Mouse (Mus musculus) R1 (cell line): Measurements from ENCODE around the gene Rpl4.
"Not testable (repeated sequence)": the region's sequence is repeated elsewhere in the genome, so short reads cannot be mapped to it uniquely, and the experiment has no call there.

Experiments used
- DNase-seq: peaks from one replicate; pipeline ENCODE4 v3.0.0-alpha.2; 2018; ENCODE audit warnings: low read depth, low spot score

The Rpl4 gene

GRCm38 (mm10) chr9:64172816-64173665, at the start of gene Rpl4, which contains the start of gene Zwilch:
Gene Rpl4 (plus strand): TSS chr9:64173375.
Gene Zwilch (minus strand): TSS chr9:64173104.
- DNase-seq = peak; percentile 94

DNA sequence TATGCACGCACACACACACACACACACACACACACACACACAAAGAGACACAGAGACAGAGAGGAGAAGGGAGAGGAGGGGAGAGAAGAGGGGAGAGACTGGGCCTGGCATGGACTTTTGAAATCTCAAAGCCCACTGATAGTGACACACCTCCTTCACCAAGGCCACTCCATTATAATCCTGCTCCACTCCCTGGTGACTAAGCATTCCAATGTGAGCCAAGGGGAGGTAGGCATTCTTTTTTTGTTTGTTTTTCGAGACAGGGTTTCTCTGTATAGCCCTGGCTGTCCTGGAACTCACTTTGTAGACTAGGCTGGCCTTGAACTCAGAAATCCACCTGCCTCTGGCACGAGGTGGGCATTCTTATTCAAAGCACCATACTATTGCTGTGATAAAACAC, 48.3 kb upstream of the Rpl4 start:
- peak; percentile 90 for DNase-seq

GRCm38 (mm10) chr9:64125307-64125706, 47.9 kb upstream of the Rpl4 start:
- DNase-seq = no peak

DNA sequence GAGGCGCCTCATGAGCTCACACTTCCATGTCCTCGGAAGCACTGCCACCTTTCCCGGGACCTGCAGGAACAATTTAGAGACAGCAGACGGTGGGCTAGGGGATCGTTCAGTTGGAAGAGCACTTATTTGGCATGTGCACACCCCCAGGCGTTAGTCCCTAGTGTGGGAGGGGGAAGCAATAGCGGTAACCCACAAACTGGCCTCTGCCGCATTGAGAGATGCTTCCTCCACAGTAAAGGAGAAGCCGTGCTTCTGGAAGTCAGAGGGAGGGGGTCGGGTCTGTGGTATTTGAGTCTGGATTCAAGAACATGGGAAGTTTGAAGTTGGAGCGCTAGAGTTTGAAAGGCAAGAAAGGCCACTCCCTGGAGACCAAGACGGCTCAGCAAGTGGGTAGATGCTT, 47.1 kb upstream of the Rpl4 start:
- DNase-seq = peak; percentile 49

GRCm38 (mm10) chr9:64131623-64132022, 41.6 kb upstream of the Rpl4 start:
- no peak for DNase-seq

GRCm38 (mm10) chr9:64138896-64139295, 34.3 kb upstream of the Rpl4 start:
- peak; percentile 60 for DNase-seq

GRCm38 (mm10) chr9:64139879-64140278, 33.3 kb upstream of the Rpl4 start:
- no peak for DNase-seq

DNA sequence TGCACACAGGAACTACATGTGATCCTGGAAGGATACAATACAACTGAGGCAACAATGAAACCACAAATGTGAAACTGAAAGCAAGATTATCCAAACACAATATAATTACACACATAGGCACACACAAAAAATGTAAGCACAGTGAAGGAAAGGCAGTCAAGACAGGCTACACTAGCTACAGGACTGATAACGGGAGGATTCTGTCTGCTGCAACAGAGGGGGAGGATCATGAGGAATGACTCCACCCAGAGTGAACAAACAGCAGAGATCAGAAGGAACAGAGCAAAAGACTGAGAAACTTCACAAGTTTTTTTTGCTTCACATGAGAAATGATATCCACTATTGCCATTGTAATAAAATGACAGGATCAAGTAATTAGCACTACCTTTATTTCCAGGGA, 16.5 kb upstream of the Rpl4 start:
- no peak for DNase-seq

DNA sequence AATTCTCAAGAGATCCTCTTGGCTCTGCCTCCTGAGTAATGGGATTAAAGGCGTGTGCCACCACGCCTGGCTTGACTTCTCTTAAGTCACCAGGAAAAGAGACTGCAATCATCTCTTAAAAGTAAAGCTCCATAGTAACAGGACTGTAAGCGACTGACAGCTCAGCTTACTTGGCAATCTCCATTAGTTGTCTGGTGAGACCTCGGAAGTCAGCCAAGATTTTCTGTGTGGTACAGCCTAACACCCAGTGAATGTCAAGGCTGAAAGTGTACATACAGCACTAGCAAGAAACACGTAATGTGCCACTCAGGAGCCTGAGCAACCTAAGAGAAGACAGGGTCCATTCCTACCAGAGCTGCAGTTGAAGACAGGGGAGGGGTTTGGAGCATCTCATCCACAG, 12.7 kb upstream of the Rpl4 start:
- DNase-seq = no peak

DNA sequence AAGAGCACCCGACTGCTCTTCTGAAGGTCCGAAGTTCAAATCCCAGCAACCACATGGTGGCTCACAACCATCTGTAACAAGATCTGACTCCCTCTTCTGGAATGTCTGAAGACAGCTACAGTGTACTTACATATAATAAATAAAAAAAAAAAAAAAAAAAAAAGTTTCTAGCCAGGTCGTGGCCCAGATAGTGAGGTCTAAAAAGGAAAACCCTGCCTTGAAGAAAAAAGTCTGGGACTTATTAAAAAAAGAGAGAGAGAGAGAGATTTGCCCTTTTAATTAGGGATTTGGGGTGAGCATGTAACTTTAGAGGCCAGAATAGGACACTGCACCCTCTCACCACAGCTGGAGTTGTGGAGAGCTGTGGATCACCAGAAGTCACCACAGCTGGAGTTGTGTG, 3.2 kb upstream of the Rpl4 start:
- not testable (repeated sequence) for DNase-seq

DNA sequence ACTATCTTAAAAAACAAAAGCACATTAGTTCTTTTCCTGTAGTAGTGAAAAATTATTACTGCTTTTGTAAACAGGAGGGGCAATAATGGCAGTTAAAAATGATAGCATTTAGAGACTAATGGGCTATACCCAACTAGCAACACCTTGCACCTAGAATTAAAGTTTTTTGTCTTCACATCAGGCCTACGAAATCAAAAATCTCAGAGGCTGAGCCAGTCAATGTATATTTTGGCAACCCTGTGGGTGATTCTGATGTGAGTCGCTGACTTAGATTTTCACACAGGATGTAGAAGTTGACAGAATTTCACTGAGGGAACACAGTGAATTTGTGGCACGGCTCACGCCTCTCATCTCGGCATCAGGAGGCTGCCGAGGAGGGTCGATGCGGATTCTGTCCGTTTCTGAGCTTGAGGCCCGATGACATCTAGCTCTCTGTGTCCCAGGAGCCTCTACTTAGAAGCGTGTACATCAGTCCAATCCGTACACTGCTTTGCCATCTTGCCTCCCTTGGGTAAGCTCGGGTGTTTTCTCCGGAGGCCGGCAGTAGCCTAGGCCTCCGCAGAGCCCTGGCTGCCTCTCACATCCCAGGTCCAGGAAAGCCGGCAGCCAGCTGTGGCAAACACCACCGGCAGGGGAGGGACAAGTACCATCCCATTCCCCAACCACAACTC, 895 bp upstream of the Rpl4 start:
- no peak for DNase-seq

DNA sequence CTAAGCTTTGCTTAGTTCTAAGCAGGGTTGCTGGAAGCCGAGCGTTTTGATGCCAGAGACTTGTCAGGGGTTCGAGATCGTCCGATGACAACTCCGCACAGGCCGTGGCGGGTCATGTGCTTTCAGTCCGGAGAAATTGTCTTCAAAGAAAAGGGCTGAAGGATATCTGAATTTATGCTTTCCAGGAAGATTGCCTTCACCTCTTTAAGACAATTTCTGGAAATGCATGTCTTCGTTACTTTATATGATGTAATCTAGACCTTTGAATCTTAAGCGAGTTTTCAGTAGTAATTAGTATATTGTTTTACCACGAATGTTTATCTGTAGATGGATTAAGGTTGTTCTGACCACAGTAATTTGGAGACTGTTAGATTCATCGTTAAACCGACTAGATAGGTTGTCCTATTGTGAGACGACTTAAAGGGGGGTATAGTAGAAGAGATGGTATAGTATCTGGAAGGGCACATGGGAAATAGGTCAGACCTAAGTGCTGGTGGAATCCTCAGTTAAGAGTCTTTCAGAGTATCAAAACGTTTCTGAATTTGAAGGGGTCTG, 568 bp downstream of the Rpl4 start:
- DNase-seq = no peak

- DNase-seq = no peak
These were observed 1.2 kb downstream of the Rpl4 start for GRCm38 (mm10) chr9:64174341-64174740.

DNA sequence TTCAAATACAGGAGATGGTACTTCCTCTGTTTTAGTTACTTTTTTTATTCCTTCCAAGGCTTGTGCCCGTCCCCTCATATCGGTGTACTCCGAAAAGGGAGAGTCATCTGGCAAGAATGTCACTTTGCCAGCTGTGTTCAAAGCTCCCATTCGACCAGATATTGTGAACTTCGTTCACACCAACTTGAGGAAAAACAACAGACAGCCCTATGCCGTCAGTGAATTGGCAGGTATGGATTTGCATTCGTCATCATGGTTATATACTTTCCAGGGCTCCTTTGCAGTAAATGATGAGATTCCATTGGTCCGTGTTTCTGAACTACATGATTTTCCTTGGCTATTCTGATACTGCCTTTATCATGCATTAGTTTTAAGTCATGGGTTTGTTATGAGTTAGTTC, 1.6 kb downstream of the Rpl4 start:
- DNase-seq = no peak

- no peak for DNase-seq
These were observed 2.2 kb downstream of the Rpl4 start for GRCm38 (mm10) chr9:64175378-64175777.

GRCm38 (mm10) chr9:64178610-64178973, 5.4 kb downstream of the Rpl4 start:
- DNase-seq = peak; percentile 75

DNA sequence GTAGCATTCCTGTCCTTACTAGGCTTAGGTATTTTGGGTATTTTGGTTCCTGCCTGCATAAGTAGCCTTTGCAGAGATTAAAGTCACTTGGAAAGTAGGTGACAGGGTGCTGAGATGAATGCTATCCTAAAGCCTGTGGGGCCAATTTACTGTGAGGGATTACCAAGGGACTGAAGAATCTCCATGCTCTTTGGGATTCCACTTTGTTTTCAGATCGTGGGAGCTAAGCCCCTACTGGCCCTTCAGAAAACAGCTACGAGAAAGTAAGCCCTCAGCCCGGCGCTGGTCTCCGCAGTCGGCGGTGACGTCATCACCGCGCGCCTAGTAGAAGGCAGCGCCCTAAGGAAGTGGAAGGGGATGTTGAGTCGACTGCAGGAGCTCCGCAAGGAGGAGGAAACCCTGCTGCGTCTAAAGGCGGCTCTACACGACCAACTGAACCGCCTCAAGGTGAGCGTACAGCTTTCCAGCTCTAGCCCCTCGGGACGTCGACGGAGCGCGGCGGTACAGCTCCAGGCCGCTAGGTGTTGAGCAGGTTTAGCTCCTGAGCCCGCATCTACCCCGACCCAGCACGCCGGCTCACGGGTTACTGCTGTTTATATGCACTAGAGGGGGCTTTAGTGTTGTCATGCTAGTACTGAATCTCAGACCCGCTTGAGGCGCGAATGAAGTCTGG, 5.9 kb downstream of the Rpl4 start, which contains the start of gene Snapc5:
Gene Snapc5 (plus strand): TSS at position 301 of the 673 bp plus-strand sequence.
- DNase-seq = peak; percentile 98

DNA sequence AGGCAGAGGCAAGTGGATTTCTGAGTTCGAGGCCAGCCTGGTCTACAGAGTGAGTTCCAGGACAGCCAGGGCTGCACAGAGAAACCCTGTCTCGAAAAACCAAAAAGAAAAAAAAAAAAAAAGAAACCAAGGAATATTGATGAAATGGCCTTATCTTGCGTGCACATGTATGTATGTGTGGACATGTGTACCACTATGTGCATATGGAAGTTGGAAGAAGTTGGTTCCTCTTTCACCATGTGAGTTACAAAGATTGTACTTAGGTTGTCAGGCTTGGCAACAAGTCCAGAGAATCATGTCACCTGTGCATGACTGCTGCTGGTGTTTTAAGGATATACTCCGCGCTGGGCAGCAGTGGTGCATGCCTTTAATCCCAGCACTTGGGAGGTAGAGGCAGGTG, 10.1 kb downstream of the Rpl4 start:
- not testable (repeated sequence) for DNase-seq

DNA sequence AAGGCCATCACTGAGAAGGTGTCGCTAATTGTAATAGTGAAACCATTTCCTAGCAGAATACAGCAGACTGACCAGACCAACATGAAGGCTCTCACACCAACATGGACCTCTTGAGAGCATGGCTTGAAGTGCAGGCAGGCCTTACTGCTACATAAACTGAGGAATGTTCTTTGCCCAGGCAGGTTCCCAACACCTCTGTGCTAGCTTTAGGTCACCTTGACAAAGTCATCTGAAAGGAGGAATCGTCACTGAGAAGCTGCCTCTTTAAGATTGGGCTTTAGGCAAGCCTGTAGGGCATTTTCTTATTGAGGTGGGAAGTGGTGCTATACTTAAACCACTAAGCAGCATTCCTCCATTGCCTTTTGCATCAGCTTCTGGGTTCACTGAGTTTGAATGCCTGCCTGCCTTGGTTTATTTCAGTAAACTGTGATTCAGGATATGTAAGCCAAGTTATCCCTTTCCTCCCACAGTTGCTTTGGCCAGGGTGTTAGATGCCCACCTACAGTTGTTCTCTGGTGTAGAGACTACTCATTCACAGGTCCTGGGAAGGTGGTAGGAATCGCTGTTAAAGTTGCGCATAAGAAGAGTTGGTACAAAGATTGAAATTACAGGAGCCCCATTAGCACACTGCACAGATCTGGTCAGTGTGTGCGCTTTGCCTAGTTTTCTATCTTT, 11.1 kb downstream of the Rpl4 start:
- DNase-seq = peak; percentile 76

GRCm38 (mm10) chr9:64193879-64194278, 20.7 kb downstream of the Rpl4 start:
- DNase-seq = no peak

DNA sequence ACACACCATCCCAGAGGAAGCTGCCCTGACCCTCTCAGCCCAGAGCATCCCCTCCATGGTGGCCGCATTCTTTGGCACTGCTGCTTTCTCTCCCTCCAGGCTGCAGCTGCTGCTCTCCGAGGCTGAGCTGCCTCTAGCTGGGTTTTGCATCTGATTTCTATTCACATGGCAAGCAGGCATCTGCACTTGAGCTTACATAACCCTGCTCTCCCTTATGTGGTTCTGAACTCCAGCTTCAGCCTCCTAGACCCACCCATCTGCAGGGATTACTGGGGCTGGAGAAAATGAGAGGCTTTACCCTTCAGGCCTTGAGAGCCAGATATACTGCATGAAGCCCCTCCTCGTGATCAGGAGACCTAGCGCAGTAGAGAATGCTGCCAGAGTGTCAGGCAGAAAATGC, 22.4 kb downstream of the Rpl4 start:
- DNase-seq = peak; percentile 56

DNA sequence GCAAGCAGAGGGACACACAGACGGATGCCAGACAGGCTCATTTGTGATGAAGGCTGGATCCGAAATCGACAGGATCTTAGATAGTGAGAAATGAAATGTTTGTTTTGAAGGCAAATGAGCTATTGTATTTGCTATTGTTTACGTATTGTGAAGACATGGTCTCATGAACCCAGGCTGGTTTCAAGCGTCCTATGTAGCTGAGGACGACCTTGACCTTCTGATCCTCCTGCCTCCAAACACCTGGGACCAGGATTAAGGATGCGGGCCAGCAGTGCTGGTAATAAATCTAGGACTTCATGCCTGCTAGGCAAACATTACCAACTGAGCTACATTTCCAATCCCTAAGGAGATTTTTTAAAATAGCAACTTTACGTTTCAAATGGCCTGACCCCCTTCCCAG, 24.3 kb downstream of the Rpl4 start:
- peak; percentile 66 for DNase-seq
